Mouse (Mus musculus) hindbrain, embryonic 12.5 days (tissue): Measurements from ENCODE around the gene Tas2r103. TPM values are rescaled to one million over a fixed set of nuclear protein-coding genes. Genes with fewer than 3 reads are reported as not detected.

Experiments
- ATAC-seq: fragments of 200-750 bp; cut with Nextera tagmentation; 2 replicates; pipeline ENCODE4 v1.8.0; 2017; ENCODE audit warnings: moderate TSS enrichment; ENCODE audit not compliant: low FRiP score
- H3K27ac ChIP-seq: fragments of 300-500 bp; sonication (generic); 2 replicates; pipeline ENCODE4 v1.5.1; 2016; ENCODE audit warnings: mild to moderate bottlenecking
- H3K27me3 ChIP-seq: fragments of 300-500 bp; sonication (generic); 2 replicates; pipeline ENCODE4 v1.6.1; 2016; ENCODE audit warnings: mild to moderate bottlenecking
- H3K36me3 ChIP-seq: fragments of 300-500 bp; sonication (generic); 2 replicates; pipeline ENCODE4 v1.6.1; 2016; ENCODE audit warnings: mild to moderate bottlenecking
- H3K4me1 ChIP-seq: fragments of 300-500 bp; sonication (generic); 2 replicates; pipeline ENCODE4 v1.6.1; 2016
- H3K4me2 ChIP-seq: fragments of 300-500 bp; sonication (generic); replicated peaks from 2 replicates; pipeline ENCODE4 v1.6.1; 2016; ENCODE audit warnings: mild to moderate bottlenecking
- H3K4me3 ChIP-seq: fragments of 300-500 bp; sonication (generic); 2 replicates; pipeline ENCODE4 v1.5.1; 2016; ENCODE audit warnings: mild to moderate bottlenecking
- H3K9ac ChIP-seq: fragments of 300-500 bp; sonication (generic); 2 replicates; pipeline ENCODE4 v1.6.1; 2016; ENCODE audit warnings: mild to moderate bottlenecking, moderate library complexity
- H3K9me3 ChIP-seq: fragments of 300-500 bp; sonication (generic); replicated peaks from 2 replicates; pipeline ENCODE4 v1.6.1; 2016; ENCODE audit warnings: mild to moderate bottlenecking
- WGBS: fragments of 180-500 bp; shearing (Covaris S2); methylation state at CpG from one replicate; pipeline ENCODE4 v1.1.7; 2016; 5-methylcytosine and 5-hydroxymethylcytosine counted together
- polyA plus RNA-seq: library from polyadenylated mRNA; unstranded; fragments of >200 nt; fragmentation: Nextera tagmentation; extraction: Ambion mirVana; gene quantifications from 2 replicates; pipeline ENCODE4 v1.2.1, GENCODE M21; 2016

Gene Tas2r103
- not detected in 2 replicates for polyA plus RNA-seq

GRCm38 (mm10) chr6:133037001-133037400, at the start of gene Tas2r103:
Gene Tas2r103 (minus strand): TSS chr6:133037101.
- no peaks in the 10 kb centered on the region for H3K27me3 ChIP-seq
- H3K4me1 ChIP-seq = no peaks in the 10 kb centered on the region
- H3K27ac ChIP-seq = no peak within 1 kb of the TSS
- no peak within 1 kb of the TSS for H3K9ac ChIP-seq
- H3K9me3 ChIP-seq = no peaks in the 10 kb centered on the region
- no peak within 1 kb of the TSS for H3K4me3 ChIP-seq
- no peak within 1 kb of the TSS for H3K4me2 ChIP-seq
- ATAC-seq = no peak
- 78% methylated on average over 2 of the region's 2 CpGs for WGBS
- H3K36me3 ChIP-seq = no peaks in the 10 kb centered on the region

- Histone ChIP-seq H3K36me3 (no peaks in the 10 kb centered on the region), H3K27ac (no peak within 1 kb of the TSS), H3K27me3 (no peaks in the 10 kb centered on the region), H3K4me1 (no peaks in the 10 kb centered on the region), H3K4me3 (no peak within 1 kb of the TSS), H3K9me3 (no peaks in the 10 kb centered on the region), H3K4me2 (no peak within 1 kb of the TSS), H3K9ac (no peak within 1 kb of the TSS)
- no peak for ATAC-seq
These were observed 18.8 kb upstream of the Tas2r103 start, which contains the start of gene Tas2r140 for GRCm38 (mm10) chr6:133055716-133056115. Gene Tas2r140 (minus strand): TSS chr6:133055816.

Other genes starting within 250 kb of the Tas2r103 start
- not detected in 2 replicates for gene Tas2r117, start 234.3 kb downstream of the Tas2r103 start, polyA plus RNA-seq
- not detected in 2 replicates for gene Tas2r123, start 190.0 kb downstream of the Tas2r103 start, polyA plus RNA-seq
- gene Tas2r116, start 181.7 kb downstream of the Tas2r103 start, polyA plus RNA-seq = not detected in 2 replicates
- gene Tas2r110, start 169.1 kb downstream of the Tas2r103 start, polyA plus RNA-seq = not detected in 2 replicates
- gene Tas2r113, start 144.1 kb downstream of the Tas2r103 start, polyA plus RNA-seq = not detected in 2 replicates
- not detected in 2 replicates for gene Tas2r125, start 127.5 kb downstream of the Tas2r103 start, polyA plus RNA-seq
- not detected in 2 replicates for gene Tas2r129, start 86.0 kb downstream of the Tas2r103 start, polyA plus RNA-seq
- not detected in 2 replicates for gene Tas2r131, start 79.2 kb downstream of the Tas2r103 start, polyA plus RNA-seq
- gene Tas2r109, start 56.1 kb downstream of the Tas2r103 start, polyA plus RNA-seq = not detected in 2 replicates
- gene Tas2r140, start 18.7 kb upstream of the Tas2r103 start, polyA plus RNA-seq = not detected in 2 replicates
- gene Smim10l1, start 67.8 kb upstream of the Tas2r103 start, polyA plus RNA-seq = 118 and 131 TPM in 2 replicates